Mouse (Mus musculus) heart, postnatal 14 days (tissue): Measurements from ENCODE around the gene Vps25. TPM values are rescaled to one million over a fixed set of nuclear protein-coding genes. Genes with fewer than 3 reads are reported as not detected.

Experiments
- DNase-seq, 2 experiments: peaks; one replicate each; pipeline ENCODE4 v3.0.0; 2021 to 2022
- intact Hi-C: fragments of 180-260 bp; cut with DNase I; formaldehyde crosslinking; loops from one replicate; pipeline ENCODE4 v1.15.1; 2025
- total RNA-seq, 2 experiments: library from RNA; stranded (reverse); gene quantifications; 2 replicates each; pipeline ENCODE4 v1.2.3; 2021

Gene Vps25
- total RNA-seq, 2 experiments from 2014 or later = 76.4 to 81.0 TPM

GRCm38 (mm10) chr11:101236782-101237181 lies 16.7 kb upstream of the Vps25 start:
- intact Hi-C loops = no loop called here
- DNase-seq = peak in 1 of 2 experiments; percentile 10

DNA sequence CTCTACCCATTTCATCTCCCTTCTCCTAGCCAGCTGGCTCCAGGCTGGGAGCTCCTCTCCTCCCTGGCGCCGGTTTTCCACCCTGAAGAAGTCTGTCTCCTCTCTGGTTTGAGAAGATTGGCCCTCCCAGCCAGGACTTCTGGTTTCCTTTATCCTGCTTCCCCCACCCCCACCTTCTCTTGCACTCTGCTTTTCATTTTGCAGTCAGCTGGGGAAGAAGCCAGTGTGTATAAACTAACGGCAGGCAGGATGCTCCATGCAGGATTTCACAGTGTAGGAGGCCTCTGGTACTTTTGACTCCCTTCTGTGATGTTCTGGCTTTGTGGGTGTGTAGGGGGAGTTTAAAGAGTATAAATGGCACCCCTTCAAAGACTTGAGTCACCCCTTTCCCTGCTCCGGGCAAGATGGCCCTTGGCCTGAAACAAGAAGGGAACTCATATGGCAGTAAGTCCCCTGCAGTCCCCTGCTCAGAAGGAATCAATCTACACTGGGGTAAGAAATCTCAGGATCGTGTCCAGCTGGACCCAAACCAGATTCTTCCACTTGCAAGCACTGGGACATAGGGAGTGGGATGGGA lies 15.3 kb upstream of the Vps25 start:
- intact Hi-C loops = no loop called here

GRCm38 (mm10) chr11:101245071-101245470 lies 8.4 kb upstream of the Vps25 start:
- intact Hi-C loops = no loop called here
- peak; percentile 69 for DNase-seq

More for the DNA sequence above, 15.3 kb upstream of the Vps25 start:
- peak; percentile 48 to 58 for DNase-seq

DNA sequence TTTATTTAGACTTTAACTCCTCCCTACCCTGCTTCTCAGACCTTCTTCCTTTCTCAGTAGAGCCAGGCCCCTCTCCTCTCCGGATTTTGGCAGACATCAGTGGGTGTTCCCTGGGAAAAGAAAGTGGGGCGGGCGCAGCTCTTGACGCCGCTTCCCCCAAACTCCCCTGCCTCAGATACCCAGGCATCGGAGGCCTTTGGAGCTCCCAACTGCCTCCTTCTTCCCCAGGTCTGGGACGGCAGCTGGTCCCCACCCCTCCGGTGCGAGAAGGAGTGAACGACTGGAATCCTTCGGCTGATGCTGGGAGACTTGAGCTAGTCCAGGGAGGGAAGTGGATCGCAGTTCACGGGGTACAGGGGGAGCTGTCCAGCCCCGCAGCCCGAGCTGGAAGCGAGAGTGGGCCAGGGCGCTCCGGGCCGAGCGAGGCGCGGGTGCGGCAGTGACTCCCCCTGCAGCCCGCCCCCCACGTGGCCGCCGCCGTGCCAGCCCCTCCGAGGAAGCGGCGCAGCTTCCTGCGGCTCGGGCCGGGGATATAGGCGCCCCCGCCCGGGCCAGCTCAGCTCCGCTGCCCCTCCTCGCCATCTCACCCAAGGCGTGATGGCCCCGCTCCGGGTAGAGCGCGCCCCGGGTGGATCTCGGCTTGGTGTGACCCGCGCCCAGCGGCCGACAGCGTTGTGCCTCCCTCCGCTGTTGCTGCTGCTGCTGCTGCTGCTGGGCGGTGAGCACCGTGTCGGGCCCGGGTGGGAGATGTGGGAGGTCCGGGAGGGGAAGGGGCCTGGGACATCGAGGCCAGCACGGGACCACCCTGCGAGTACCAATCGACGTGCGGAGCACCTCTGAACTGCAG lies 7.4 kb upstream of the Vps25 start, which contains the start of gene Ramp2:
Ramp2 (plus strand) TSS at position 174 of the 847 bp plus-strand sequence.
- intact Hi-C loops = loop anchor here (1.0 kb wide), 1 partner anchor 15 kb away; no protein-coding TSS in a partner anchor

DNA sequence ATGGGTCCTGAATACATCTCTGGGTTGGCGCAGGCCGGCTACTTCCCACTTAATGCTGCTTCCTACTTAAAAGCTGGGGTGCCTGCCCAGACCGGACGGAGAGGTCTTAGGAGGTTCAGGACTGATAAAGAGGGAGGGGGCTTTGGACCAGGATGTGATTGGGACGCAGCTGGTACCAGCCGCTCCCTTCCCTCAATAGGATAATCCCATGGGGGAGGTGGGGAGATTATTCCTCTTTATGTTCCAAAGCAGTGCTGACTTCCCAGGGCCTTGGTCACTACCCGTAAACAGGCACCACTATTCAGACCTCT lies 6.8 kb upstream of the Vps25 start:
- intact Hi-C loops = loop anchor here (1.0 kb wide), 1 partner anchor 15 kb away; no protein-coding TSS in a partner anchor
- no peak for DNase-seq

More for the DNA sequence above, 7.4 kb upstream of the Vps25 start, which contains the start of gene Ramp2:
- peak; percentile 81 to 82 for DNase-seq

- peak; percentile 16 to 22 for DNase-seq
Measured at GRCm38 (mm10) chr11:101247521-101248030, 5.9 kb upstream of the Vps25 start.

GRCm38 (mm10) chr11:101248258-101248994 lies 5.1 kb upstream of the Vps25 start:
- peak; percentile 76 to 77 for DNase-seq
- intact Hi-C loops = loop anchor here (1.0 kb wide), 1 partner anchor 36 kb away; no protein-coding TSS in a partner anchor

More at GRCm38 (mm10) chr11:101247521-101248030, 5.9 kb upstream of the Vps25 start:
- intact Hi-C loops = loop anchor here (1.0 kb wide), 1 partner anchor 35 kb away; no protein-coding TSS in a partner anchor

DNA sequence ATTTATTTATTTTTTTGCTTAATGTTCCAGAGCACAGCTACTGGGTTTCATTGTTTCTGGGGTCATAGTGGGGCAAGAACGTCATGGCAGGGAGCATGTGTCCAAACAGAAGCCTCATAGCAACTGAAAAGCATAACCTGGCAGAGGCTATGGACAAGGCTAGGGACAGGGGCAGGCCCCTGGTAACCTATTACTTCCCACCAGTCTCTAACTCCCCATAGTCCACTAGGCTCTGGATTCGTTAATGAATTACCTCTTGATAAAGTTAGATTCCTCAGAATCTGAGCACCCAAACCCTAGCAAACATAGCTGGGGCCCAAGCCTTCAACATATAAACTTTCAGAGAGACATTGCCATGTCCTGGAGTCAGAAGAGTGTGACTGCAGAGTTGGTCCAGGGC lies 2.5 kb upstream of the Vps25 start:
- DNase-seq = no peak
- intact Hi-C loops = no loop called here

- DNase-seq = peak in 1 of 2 experiments; percentile 14
Measured at GRCm38 (mm10) chr11:101252941-101253340, 566 bp upstream of the Vps25 start.

GRCm38 (mm10) chr11:101255826-101256775 lies 2.6 kb downstream of the Vps25 start:
- DNase-seq = peak in 1 of 2 experiments; percentile 51
- intact Hi-C loops = no loop called here

More at GRCm38 (mm10) chr11:101252941-101253340, 566 bp upstream of the Vps25 start:
- intact Hi-C loops = no loop called here

GRCm38 (mm10) chr11:101259261-101259712 lies 5.8 kb downstream of the Vps25 start:
- peak in 1 of 2 experiments; percentile 60 for DNase-seq
- intact Hi-C loops = no loop called here

DNA sequence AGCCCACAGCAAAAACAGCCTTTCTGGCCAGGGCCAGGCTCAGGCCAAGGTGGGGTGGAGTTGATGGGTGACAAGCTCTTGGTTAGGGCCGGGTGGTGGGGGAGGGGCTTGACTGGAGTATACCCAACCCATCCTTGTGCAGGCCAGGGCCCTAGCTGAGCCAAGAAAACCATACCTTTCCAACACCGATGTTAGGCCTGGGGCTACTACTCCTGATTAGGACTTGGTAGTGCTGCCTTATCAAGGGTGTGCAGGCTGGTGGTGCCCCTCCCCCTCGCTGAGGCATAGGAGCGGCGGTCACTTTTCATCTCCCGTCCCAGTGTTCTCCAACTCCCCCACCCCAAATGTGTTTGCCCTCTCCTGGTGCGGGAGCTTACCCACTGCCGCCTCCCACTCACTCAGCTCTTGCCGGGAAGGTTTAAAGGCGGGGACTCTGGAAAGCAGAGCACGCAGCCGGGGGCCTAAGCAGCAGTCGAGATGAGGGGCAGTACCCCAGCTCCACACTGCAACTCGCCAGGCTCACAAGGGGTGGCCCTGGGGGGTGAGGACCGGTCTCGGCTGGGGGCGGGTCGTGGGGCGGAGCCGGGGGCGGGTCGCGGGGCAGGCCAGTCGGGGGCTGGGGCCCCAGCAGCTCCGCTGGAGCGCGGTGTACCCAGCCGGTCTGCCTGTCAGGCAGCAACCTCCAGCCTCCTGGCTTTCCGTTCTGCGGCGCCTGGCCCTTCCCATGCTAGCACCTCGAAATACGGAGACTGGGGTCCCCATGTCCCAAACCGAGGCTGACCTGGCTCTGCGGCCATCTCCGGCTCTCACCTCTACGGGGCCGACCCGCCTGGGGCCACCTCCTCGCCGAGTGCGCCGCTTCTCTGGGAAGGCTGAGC lies 6.7 kb downstream of the Vps25 start, which contains the start of gene Wnk4:
Wnk4 (plus strand) TSS at position 620 of the 878 bp plus-strand sequence.
- intact Hi-C loops = loop anchor here (2.0 kb wide), 1 partner anchor 41 kb away; no protein-coding TSS in a partner anchor
- peak; percentile 72 to 80 for DNase-seq

DNA sequence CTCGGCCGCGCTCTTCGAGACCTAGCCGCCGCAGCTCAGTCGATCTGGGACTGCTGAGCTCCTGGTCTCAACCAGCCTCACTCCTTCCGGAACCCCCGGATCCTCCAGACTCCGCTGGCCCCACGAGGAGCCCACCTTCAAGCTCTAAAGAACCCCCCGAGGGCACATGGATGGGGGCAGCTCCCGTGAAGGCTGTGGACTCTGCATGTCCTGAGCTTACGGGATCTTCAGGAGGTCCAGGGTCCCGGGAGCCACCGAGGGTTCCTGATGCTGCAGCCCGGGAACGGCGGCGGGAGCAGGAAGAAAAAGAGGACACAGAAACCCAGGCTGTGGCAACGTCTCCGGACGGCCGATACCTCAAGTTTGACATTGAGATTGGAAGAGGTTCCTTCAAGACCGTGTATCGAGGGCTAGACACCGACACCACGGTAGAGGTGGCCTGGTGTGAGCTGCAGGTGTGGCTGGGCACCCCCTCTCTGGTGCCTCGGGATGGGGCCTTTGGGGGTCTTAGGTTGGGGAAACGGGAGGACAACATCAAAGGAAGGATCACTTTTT lies 7.4 kb downstream of the Vps25 start:
- peak in 1 of 2 experiments; percentile 32 for DNase-seq
- intact Hi-C loops = loop anchor here (2.0 kb wide), 1 partner anchor 40 kb away; no protein-coding TSS in a partner anchor

DNA sequence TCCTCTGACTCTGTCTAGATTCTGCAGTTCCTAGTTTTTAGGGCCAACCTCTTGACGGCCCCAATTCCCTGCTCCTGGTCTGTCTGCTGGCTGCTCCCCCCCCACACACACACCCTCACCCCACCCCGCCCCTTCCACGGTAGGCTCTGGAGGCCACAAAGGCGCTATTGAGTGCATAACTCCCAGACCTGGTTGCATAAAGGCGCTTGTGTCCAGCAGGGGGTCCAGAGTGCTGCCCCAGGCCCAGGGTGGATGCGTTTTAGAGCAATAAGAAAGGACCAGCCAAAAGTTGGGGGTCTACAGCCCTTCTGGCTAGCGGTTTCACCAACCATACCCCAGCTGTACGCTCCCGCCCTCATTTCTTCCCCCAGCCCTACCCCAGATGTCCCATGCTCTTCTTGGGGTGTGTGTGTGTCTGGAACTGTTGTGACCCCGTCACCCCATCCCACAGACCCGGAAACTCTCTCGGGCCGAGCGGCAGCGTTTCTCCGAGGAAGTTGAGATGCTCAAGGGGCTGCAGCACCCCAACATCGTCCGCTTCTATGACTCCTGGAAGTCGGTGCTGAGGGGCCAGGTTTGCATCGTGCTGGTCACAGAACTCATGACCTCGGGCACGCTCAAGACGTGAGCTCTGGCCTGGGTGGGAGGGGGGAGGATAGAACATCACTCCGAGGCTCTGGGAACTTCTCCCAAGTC lies 8.9 kb downstream of the Vps25 start:
- intact Hi-C loops = no loop called here

GRCm38 (mm10) chr11:101263138-101263988 lies 9.9 kb downstream of the Vps25 start:
- intact Hi-C loops = no loop called here
- no peak for DNase-seq

More for the DNA sequence above, 8.9 kb downstream of the Vps25 start:
- no peak for DNase-seq

DNA sequence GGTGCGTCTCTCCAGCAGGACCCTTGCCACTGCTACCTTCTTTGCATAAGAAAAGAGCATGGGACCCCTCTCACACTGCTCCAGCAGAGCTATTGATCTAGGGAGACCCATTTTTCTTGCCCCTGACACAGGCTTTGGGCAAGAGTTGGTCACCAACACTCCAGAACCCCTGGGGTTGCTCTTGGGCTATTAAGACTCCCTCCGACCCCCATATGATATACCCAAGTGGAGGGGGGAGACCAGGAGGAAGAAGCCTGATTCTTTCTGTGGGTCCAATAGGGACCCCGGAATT lies 10.4 kb downstream of the Vps25 start:
- intact Hi-C loops = no loop called here
- no peak for DNase-seq
